Comparison of ENCODE assay signal across 9 mouse cellular contexts in the genomic region with DNA sequence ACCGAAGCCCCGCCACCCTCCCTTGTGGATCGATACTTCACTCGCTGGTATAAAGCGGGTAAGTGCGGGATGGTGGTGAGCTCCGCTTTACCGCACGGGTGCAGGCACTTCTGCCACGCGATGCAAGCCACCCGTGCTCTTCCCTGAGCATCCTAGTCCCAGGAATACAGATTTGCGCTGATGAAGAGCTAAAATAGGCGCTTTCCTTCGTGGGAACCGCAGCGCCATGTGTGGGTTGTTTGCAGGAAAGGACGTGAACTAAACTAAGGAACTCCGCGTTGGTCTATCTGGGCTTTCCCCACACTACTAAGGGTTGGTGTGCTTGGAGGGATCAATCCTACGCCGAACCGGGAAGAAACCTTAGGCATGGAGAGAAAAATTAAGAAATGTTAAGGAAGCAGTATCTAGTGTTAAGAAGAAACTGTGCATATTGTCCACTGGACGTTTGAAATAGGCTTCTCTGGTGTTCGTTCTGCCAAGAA. TPM values are rescaled to one million over a fixed set of nuclear protein-coding genes. Genes with fewer than 3 reads are reported as not detected.
DNase-seq lines count a peak whose midpoint lies in the region; ATAC-seq and TF ChIP-seq lines count a peak whose summit lies in the region.
"Had no signal": no experiment of that assay in that cellular context is flagged by ENCODE, and none has a peak within 500 bp of the region (broad histone marks: within the 10 kb centered on the region; RNA-seq: fewer than 3 reads in every experiment).

No protein-coding gene starts in this region.

- H3K4me2 ChIP-seq in limb, embryonic 15.5 days, result peak overlapping the region; percentile 84

- H3K9me3 ChIP-seq in limb, embryonic 15.5 days, result no peaks in the 10 kb centered on the region

- TF ChIP-seq CTCF in lung, adult 2 months (IDR thresholded peaks at IDR 0.05; ENCODE audit: insufficient read depth, low read length), result no peak
- TF ChIP-seq CTCF in small intestine, adult 2 months (IDR thresholded peaks at IDR 0.05; ENCODE audit: extremely low read depth, insufficient read length, insufficient replicate concordance, low read depth, low read length), result no peak

- H3K36me3 ChIP-seq in limb, embryonic 15.5 days, result peaks cover 49% of the 10 kb centered on the region
- peaks cover 10% of the 10 kb centered on the region for H3K36me3 ChIP-seq in small intestine, adult 2 months (ENCODE audit: control insufficient read depth, insufficient read depth, low read length)

- peak overlapping the region; percentile 89 for H3K27ac ChIP-seq in limb, embryonic 15.5 days
- H3K27ac ChIP-seq in small intestine, adult 2 months (ENCODE audit: insufficient read depth, low read depth, low read length), result no peak overlapping the region

- H3K4me1 ChIP-seq in lung, adult 2 months (ENCODE audit: control insufficient read depth, insufficient read depth, low read length), result no peaks in the 10 kb centered on the region
- peaks cover 17% of the 10 kb centered on the region for H3K4me1 ChIP-seq in limb, embryonic 15.5 days
- H3K4me1 ChIP-seq in small intestine, adult 2 months (ENCODE audit: control insufficient read depth, insufficient read depth, insufficient read length, low read length), result no peaks in the 10 kb centered on the region

- H3K27me3 ChIP-seq in limb, embryonic 15.5 days, result no peaks in the 10 kb centered on the region
- H3K27me3 ChIP-seq in small intestine, adult 2 months (ENCODE audit: control insufficient read depth, insufficient read depth, low read length), result no peaks in the 10 kb centered on the region

- ATAC-seq in erythroblast, adult 5-6 weeks (replicated peaks; ENCODE audit: low FRiP score, poor library complexity, severe bottlenecking), result peak; percentile 9; the same call in 1 of the 2 replicates
- no peak for ATAC-seq in limb, embryonic 15.5 days (ENCODE audit: insufficient number of reproducible peaks, low FRiP score, low TSS enrichment, low read depth)

- peak overlapping the region; percentile 98 for H3K9ac ChIP-seq in limb, embryonic 15.5 days

- TF ChIP-seq POLR2A in lung, adult 2 months (IDR thresholded peaks at IDR 0.05; ENCODE audit: borderline replicate concordance, extremely low read depth, low read depth, low read length), result no peak
- TF ChIP-seq POLR2A in small intestine, adult 2 months (IDR thresholded peaks at IDR 0.05; ENCODE audit: low read depth, low read length), result 0 out of 2 replicates have a peak, but pooled peaks have one; percentile 7

- 2% methylated on average over 25 of the region's 25 CpGs for WGBS in lung, adult 2 months
- 1% methylated on average over 25 of the region's 25 CpGs for WGBS in limb, embryonic 15.5 days
- 2% methylated on average over 25 of the region's 25 CpGs for WGBS in small intestine, adult 2 months

- peak overlapping the region; percentile 96 for H3K4me3 ChIP-seq in lung, adult 2 months (replicated peaks; ENCODE audit: extremely low read depth, low read depth, low read length)
- H3K4me3 ChIP-seq in limb, embryonic 15.5 days, result peak overlapping the region; percentile 93
- peak overlapping the region; percentile 73 for H3K4me3 ChIP-seq in small intestine, adult 2 months (ENCODE audit: low read depth, low read length)

- DNase-seq in lung, adult 2 months, result no peak
- DNase-seq in lung, adult 18-20 months, result no peak
- DNase-seq in right cerebral cortex, postnatal 14 days, result no peak
- DNase-seq in spleen, adult 12 weeks (ENCODE audit: low spot score), result no peak
- DNase-seq in kidney, postnatal 25 days, result no peak

RNA-seq across cellular contexts. Expression of gene Fam206a, which starts 0.6 kb away (rescaled TPM):
- polyA plus RNA-seq in lung, adult 2 months (2012; rRNA removed), result 2.3 and 3.5 TPM in 2 replicates
- 2.9 and 3.7 TPM in 2 replicates for total RNA-seq in erythroblast, adult 5-6 weeks (2015; ENCODE audit: low replicate concordance)
- 0.56 and 1.4 TPM in 2 replicates for total RNA-seq in erythroblast, adult 5-6 weeks (2017; ENCODE audit: low replicate concordance)
- polyA plus RNA-seq in limb, embryonic 15.5 days (2015; fragmentation: Nextera tagmentation; extraction: Ambion mirVana), result 15.2 and 16.4 TPM in 2 replicates
- polyA plus RNA-seq in small intestine, adult 2 months (2012; rRNA removed), result 0.96 and 1.5 TPM in 2 replicates

RNA-seq across cellular contexts. Expression of gene Elp1, which starts 0.6 kb away (rescaled TPM):
- 10.2 and 16.0 TPM in 2 replicates for polyA plus RNA-seq in lung, adult 2 months (2012; rRNA removed)
- 13.8 and 25.0 TPM in 2 replicates for total RNA-seq in erythroblast, adult 5-6 weeks (2015; ENCODE audit: low replicate concordance)
- 5.3 and 11.6 TPM in 2 replicates for total RNA-seq in erythroblast, adult 5-6 weeks (2017; ENCODE audit: low replicate concordance)
- 36.7 and 40.3 TPM in 2 replicates for polyA plus RNA-seq in limb, embryonic 15.5 days (2015; fragmentation: Nextera tagmentation; extraction: Ambion mirVana)
- polyA plus RNA-seq in small intestine, adult 2 months (2012; rRNA removed), result 1.9 and 2.6 TPM in 2 replicates

RNA-seq across cellular contexts. Expression of gene Actl7a, which starts 59.5 kb away (rescaled TPM):
- 0.09 TPM in 1 of 2 replicates, not detected in the other for polyA plus RNA-seq in lung, adult 2 months (2012; rRNA removed)
- not detected in 2 replicates for total RNA-seq in erythroblast, adult 5-6 weeks (2015; ENCODE audit: low replicate concordance)
- total RNA-seq in erythroblast, adult 5-6 weeks (2017; ENCODE audit: low replicate concordance), result not detected in 2 replicates
- not detected in 2 replicates for polyA plus RNA-seq in limb, embryonic 15.5 days (2015; fragmentation: Nextera tagmentation; extraction: Ambion mirVana)
- not detected in 2 replicates for polyA plus RNA-seq in small intestine, adult 2 months (2012; rRNA removed)
- total RNA-seq: adrenal gland, postnatal 36 days had no signal
